Mouse (Mus musculus): ENCODE measurements around the gene Dnmt1. TPM values are rescaled to one million over a fixed set of nuclear protein-coding genes. Genes with fewer than 3 reads are reported as not detected.

The Dnmt1 gene
- polyA plus RNA-seq, 1 experiment = 54.5 TPM

DNA sequence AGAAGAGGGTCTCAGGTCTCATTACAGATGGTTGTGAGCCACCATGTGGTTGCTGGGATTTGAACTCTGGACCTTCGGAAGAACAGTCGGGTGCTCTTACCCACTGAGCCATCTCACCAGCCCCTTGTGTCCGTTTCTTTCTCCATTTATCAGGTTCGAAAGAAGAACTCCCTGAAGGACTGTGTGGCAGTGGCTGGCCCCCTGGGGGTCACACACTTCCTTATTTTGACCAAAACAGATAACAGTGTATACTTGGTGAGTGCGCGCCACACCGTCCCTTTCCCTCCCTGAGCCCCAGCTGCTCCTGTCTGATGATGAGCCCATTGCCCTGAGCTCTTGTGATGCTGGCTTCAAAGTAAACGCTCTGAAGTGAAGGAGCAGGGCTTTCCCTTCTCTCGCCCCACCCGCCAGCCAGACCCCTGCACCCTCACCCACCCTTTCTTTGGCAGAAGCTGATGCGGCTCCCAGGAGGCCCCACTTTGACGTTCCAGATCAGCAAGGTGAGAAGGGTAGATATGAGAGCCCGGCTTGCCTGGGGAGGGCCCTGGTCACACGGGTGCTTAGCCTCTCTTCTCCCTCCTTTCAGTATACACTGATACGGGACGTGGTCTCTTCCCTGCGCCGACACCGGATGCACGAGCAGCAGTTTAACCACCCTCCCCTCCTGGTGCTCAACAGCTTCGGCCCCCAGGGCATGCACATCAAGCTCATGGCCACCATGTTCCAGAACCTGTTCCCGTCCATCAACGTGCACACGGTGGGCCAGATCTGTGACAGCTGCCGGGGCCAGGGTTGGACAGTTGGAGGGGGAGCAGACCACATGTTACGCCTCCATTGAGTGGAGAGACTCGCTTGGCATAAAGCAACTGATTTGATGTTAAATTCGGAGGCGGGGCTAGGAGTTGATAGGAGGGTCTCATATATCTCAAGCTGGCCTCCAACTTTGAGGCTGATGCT, 70.2 kb downstream of the Dnmt1 start:
- H3K4me1 ChIP-seq (ENCODE audit: control insufficient read depth, insufficient read depth, low read length) = peaks cover 20% of the 10 kb centered on the region
- peak overlapping the region; percentile 55 for H3K4me3 ChIP-seq (ENCODE audit: insufficient read depth, low read length)
- TF ChIP-seq POLR2A (IDR thresholded peaks at IDR 0.05; ENCODE audit: borderline replicate concordance, low read depth, low read length) (no peak), CTCF (IDR thresholded peaks at IDR 0.05; ENCODE audit: low read depth, low read length) (no peak)
- peak overlapping the region; percentile 27 for H3K27ac ChIP-seq (ENCODE audit: insufficient read depth, low read depth, low read length)

DNA sequence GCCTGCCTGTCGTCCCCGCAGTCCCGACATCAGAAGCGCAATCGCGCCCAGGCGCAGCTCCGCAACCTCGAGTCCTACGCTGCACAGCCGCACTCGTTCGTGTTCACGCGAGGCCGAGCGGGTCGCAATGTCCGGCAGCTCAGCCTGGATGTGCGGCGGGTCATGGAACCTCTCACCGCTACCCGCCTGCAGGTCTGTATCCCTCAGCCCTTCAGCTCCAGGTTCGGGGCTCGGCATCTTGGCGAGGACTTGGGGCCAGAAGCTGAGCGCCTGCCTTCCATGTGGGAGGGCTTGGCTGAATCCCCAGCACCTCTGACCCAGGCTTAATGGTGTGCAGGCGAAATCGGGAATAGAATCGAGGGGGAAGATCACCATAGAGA, 71.3 kb downstream of the Dnmt1 start:
- Histone ChIP-seq H3K27ac (ENCODE audit: insufficient read depth, low read depth, low read length) (peak overlapping the region; percentile 80), H3K4me1 (ENCODE audit: control insufficient read depth, insufficient read depth, low read length) (peaks cover 20% of the 10 kb centered on the region), H3K4me3 (ENCODE audit: insufficient read depth, low read length) (peak overlapping the region; percentile 96)
- TF ChIP-seq POLR2A (IDR thresholded peaks at IDR 0.05; ENCODE audit: borderline replicate concordance, low read depth, low read length) = no peak
- no peak for TF ChIP-seq CTCF (IDR thresholded peaks at IDR 0.05; ENCODE audit: low read depth, low read length)

DNA sequence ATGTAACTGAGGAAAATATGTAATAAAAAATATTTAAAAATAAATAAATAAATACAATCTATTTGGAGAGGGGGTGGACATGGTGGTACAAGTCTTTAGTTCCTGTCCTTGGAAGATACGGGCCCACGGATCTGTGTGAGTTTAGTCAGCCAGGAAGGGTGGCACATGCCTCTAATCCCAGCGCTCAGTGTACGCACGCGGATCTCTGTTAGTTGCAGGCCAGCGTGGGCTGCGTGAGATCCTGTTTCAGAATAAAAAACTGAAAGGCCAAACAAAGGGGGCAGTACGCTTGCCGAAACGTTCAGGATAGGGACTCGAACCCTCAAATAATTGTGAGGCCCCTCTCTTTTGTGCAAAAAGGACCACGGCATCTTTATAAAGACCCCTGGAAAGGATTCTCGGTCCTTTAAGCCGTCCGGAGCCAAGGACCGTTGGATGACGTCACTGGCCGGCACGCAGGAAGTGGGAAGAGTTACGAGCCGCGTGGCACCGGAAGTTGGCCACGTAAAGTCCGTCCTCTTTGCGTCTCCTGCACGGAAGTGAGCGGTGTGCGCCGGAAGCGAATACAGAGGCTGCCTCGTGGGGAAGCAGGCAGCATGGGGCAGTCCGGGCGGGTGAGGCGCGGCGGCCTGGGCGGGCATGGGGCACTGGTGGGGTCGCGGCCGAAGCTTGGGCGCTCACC, 71.8 kb downstream of the Dnmt1 start, which contains the start of gene Ppan:
Gene Ppan (plus strand): TSS at position 472 of the 682 bp plus-strand sequence.
- TF ChIP-seq CTCF (IDR thresholded peaks at IDR 0.05; ENCODE audit: low read depth, low read length) (no peak), POLR2A (IDR thresholded peaks at IDR 0.05; ENCODE audit: borderline replicate concordance, low read depth, low read length) (no peak)
- peak within 1 kb of the TSS; percentile 80 for H3K27ac ChIP-seq (ENCODE audit: insufficient read depth, low read depth, low read length)
- peak within 1 kb of the TSS; percentile 96 for H3K4me3 ChIP-seq (ENCODE audit: insufficient read depth, low read length)
- peaks cover 20% of the 10 kb centered on the region for H3K4me1 ChIP-seq (ENCODE audit: control insufficient read depth, insufficient read depth, low read length)

DNA sequence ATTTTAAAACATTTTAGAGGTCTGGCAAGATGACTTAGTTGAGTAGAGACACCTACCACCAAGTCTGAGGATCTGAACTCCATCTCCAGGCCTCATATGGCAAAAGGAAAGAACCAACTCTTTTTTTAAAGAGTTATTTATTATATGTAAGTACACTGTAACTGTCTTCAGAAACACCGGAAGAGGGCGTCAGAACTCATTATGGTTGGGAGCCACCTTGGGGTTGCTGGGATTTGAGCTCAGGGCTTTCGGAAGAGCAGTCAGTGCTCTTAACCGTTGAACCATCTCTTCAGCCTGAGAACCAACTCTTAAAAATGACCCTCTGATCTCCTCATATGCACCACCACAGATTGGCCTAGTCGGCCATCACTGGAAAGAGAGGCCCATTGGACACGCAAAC, 72.5 kb downstream of the Dnmt1 start:
- Histone ChIP-seq H3K4me1 (ENCODE audit: control insufficient read depth, insufficient read depth, low read length) (peaks cover 20% of the 10 kb centered on the region), H3K4me3 (ENCODE audit: insufficient read depth, low read length) (no peak overlapping the region), H3K27ac (ENCODE audit: insufficient read depth, low read depth, low read length) (0 out of 2 replicates have a peak overlapping the region, but pooled peaks have one; percentile 36)
- no peak for TF ChIP-seq POLR2A (IDR thresholded peaks at IDR 0.05; ENCODE audit: borderline replicate concordance, low read depth, low read length)
- TF ChIP-seq CTCF (IDR thresholded peaks at IDR 0.05; ENCODE audit: low read depth, low read length) = no peak

DNA sequence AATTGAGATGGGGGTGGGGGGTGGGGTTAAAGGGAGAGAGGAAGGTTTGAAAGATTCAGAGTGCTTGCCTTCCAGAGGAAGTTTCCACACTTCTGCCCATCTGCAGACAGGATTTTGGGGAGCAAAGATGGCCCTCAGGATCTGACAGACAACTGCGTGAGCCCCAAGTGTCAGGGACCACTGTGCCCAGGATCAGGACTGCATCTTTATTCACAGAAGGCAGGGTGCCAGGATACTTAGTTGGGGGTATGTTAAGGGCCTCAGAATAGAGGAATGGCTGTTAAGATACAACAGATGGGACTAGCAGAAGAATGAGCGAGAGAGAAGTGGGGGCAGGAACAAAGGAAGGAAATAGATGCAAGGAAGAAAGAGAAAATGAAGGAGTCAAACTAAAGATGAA, 73.1 kb downstream of the Dnmt1 start:
- Histone ChIP-seq H3K4me1 (ENCODE audit: control insufficient read depth, insufficient read depth, low read length) (peaks cover 20% of the 10 kb centered on the region), H3K27ac (ENCODE audit: insufficient read depth, low read depth, low read length) (peak overlapping the region; percentile 13; the same call in 1 of the 2 replicates), H3K4me3 (ENCODE audit: insufficient read depth, low read length) (no peak overlapping the region)
- TF ChIP-seq CTCF (IDR thresholded peaks at IDR 0.05; ENCODE audit: low read depth, low read length) (no peak), POLR2A (IDR thresholded peaks at IDR 0.05; ENCODE audit: borderline replicate concordance, low read depth, low read length) (no peak)

DNA sequence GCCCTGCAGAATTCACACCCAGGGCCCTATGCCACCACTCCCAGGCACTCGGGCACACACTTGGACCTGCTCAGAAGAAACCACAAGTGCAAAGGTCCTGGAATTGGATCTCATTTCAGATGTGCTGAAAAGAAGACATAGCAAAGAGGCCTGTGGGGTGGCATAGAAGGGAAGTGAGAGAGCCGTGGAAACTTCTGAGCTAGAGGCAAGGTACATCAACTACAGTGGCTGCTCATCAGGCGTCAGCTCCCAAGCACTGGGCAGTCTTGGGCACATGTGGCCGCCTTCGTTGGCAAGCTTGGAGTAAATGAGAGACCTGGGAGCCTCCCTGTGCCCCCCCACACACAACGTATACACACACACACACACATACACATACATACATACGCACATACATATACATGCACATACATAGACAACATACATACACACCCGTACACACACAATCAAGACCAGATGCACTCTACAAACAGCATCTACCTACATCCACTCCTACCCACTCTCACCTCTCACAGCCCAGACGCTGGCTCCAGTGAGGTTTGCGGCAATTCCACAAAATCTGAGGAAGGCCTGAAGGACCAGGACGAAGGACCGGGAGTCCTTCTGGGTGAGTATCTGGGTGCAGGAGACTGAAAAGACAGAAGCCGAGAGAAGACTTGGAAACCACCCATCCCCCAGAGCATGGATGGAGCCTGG, 80.4 kb downstream of the Dnmt1 start, which contains the start of gene Angptl6:
Gene Angptl6 (minus strand): TSS at position 631 of the 696 bp plus-strand sequence.
- peaks cover 5% of the 10 kb centered on the region for H3K4me1 ChIP-seq (ENCODE audit: control insufficient read depth, insufficient read depth, low read length)
- no peak for TF ChIP-seq POLR2A (IDR thresholded peaks at IDR 0.05; ENCODE audit: borderline replicate concordance, low read depth, low read length)
- TF ChIP-seq CTCF (IDR thresholded peaks at IDR 0.05; ENCODE audit: low read depth, low read length) = no peak
- H3K27ac ChIP-seq (ENCODE audit: insufficient read depth, low read depth, low read length) = peak within 1 kb of the TSS; percentile 67
- H3K4me3 ChIP-seq (ENCODE audit: insufficient read depth, low read length) = peak within 1 kb of the TSS; percentile 60

DNA sequence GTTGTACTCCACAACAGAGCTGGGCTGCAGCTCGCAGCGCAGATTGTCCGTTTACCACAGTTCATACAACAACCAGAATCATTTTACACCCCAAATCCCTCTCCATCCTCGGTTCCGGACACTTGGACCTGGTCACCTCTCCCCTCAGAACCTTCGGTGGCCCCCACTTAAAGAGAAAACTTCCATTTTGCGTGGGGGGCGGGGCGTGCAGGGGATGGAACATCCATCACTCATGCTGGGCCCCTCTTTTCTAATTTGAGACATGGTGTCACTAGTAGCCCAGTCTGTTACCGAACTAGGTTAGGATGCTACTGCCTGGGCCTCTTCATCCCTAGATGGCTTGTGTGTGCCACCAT, 81.0 kb downstream of the Dnmt1 start:
- Histone ChIP-seq H3K4me3 (ENCODE audit: insufficient read depth, low read length) (peak overlapping the region; percentile 60), H3K27ac (ENCODE audit: insufficient read depth, low read depth, low read length) (peak overlapping the region; percentile 67), H3K4me1 (ENCODE audit: control insufficient read depth, insufficient read depth, low read length) (peaks cover 5% of the 10 kb centered on the region)
- TF ChIP-seq POLR2A (IDR thresholded peaks at IDR 0.05; ENCODE audit: borderline replicate concordance, low read depth, low read length) = no peak
- no peak for TF ChIP-seq CTCF (IDR thresholded peaks at IDR 0.05; ENCODE audit: low read depth, low read length)

DNA sequence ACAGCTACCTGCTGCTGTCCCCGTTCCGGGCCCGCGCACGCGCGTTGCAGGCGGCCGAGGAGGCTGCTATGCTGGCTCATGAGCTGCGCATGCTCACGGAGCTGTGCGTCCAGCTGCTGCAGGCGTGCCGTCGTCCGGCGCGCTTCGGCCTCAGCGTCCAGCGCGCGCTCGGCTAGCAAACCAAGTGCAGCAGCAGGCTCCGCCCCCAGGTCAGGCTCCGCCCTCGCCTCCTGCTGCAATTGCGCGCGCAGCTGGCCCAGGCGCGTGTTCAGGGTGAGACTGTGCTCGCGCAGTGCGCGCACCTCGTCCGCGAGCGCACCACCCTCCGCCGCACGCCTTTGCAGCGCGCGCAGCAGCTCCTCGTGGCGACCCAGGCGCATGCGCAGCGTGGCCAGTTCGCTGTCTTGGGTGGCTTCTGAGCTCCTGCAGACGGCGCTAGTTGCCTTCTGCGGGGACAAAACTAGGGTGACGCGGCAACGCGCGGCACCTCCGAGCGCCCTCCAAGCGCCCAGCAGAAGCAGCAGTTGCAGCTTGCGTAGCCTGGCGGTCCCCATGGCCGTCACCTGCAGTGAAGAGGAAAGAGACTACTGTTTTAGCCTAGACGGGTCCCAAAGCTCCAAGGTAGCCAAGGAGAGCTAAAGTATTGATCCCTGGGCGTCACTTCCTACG, 81.5 kb downstream of the Dnmt1 start:
- Histone ChIP-seq H3K27ac (ENCODE audit: insufficient read depth, low read depth, low read length) (peak overlapping the region; percentile 67), H3K4me1 (ENCODE audit: control insufficient read depth, insufficient read depth, low read length) (peaks cover 5% of the 10 kb centered on the region), H3K4me3 (ENCODE audit: insufficient read depth, low read length) (peak overlapping the region; percentile 60)
- TF ChIP-seq POLR2A (IDR thresholded peaks at IDR 0.05; ENCODE audit: borderline replicate concordance, low read depth, low read length) (no peak), CTCF (IDR thresholded peaks at IDR 0.05; ENCODE audit: low read depth, low read length) (peak; percentile 21; the same call in 1 of the 2 replicates)

All from bone marrow macrophage, adult 2 months (primary cell).